Mouse (Mus musculus) small intestine, adult 2 months (tissue): ENCODE measurements at regions not wholly inside any gene's neighbourhood (a gene's known extent, or its start where the extent isn't known, plus 50 kb on each side); places are given as distances from the start of the nearest gene placed in this dataset.

ENCODE experiments used
- CTCF ChIP-seq: fragments of 200-500 bp; IDR thresholded peaks from 2 replicates; pipeline ENCODE4 v1.5.1; 2012; ENCODE audit warnings: low read depth, mild to moderate bottlenecking, control low read depth, inconsistent platforms, low read length, moderate library complexity, mixed read lengths; ENCODE audit not compliant: insufficient replicate concordance, insufficient read length; ENCODE audit errors: extremely low read depth
- POLR2A ChIP-seq: fragments of 200-500 bp; IDR thresholded peaks from 2 replicates; pipeline ENCODE4 v1.6.1; 2012; ENCODE audit warnings: low read depth, mild to moderate bottlenecking, control low read depth, inconsistent platforms, low read length, moderate library complexity

DNA sequence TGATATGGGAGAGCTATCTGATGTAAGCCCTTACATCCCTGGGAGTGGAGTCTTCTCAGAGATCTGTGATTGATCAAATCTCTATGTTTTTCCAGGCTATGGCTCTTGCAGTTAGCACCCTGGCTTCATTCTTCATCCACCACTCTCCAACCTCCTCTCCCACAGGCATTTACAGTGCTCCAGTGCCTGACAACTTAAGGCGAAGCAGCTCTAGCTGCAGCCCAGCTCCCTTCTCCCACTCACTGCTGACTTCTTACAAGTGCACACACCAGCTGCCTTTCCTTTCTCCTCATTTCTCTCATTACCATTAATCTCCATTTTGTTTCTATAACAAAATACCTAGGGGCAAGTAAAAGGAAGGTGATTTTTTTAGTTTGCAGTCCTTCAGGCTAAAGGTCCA, 151.0 kb downstream of the Cyp26b1 start:
- TF ChIP-seq CTCF (no peak), POLR2A (no peak)
